Comparison of ENCODE assay signal across 8 mouse cellular contexts in genomic region chr2:39806681-39807080, GRCm38 (mm10).
DNase-seq lines count a peak whose midpoint lies in the region; ATAC-seq lines count a peak whose summit lies in the region.
"Not testable (repeated sequence)": the region's sequence is repeated elsewhere in the genome, so short reads cannot be mapped to it uniquely, and the experiment has no call there.

No protein-coding gene starts in this region.

- not testable (repeated sequence) for ATAC-seq in heart, embryonic 12.5 days (ENCODE audit: insufficient number of reproducible peaks, low FRiP score)

- H3K4me2 ChIP-seq in heart, embryonic 12.5 days, result peak overlapping the region; percentile 29; the same call in 1 of the 2 replicates

- H3K4me1 ChIP-seq in heart, embryonic 12.5 days (replicated peaks), result not testable (repeated sequence)

- not testable (repeated sequence) for H3K36me3 ChIP-seq in heart, embryonic 12.5 days

- H3K27me3 ChIP-seq in heart, embryonic 12.5 days (replicated peaks), result not testable (repeated sequence)

- 44% methylated on average over 16 of the region's 16 CpGs for WGBS in heart, embryonic 12.5 days

- DNase-seq in MEL-GATA-1-ER (ENCODE audit: extremely low read depth, low read depth), result peak; percentile 2
- peak; percentile 38 for DNase-seq in adrenal gland, postnatal 25 days
- DNase-seq in embryo, embryonic 9.5 days (ENCODE audit: extremely low spot score), result peak; percentile 5
- DNase-seq in kidney, postnatal 10 days, result peak; percentile 45
- peak; percentile 8 for DNase-seq in lung, postnatal 10 days
- peak; percentile 50 for DNase-seq in ovary, postnatal 36 days (ENCODE audit: low spot score)
- DNase-seq in urinary bladder, postnatal 4 days (ENCODE audit: low spot score in 2 of 2), result peak; percentile 21 to 63

- H3K9me3 ChIP-seq in heart, embryonic 12.5 days (replicated peaks), result not testable (repeated sequence)

- H3K4me3 ChIP-seq in heart, embryonic 12.5 days, result not testable (repeated sequence)

- H3K27ac ChIP-seq in heart, embryonic 12.5 days (ENCODE audit: poor library complexity, severe bottlenecking), result not testable (repeated sequence)

- not testable (repeated sequence) for H3K9ac ChIP-seq in heart, embryonic 12.5 days
